Mouse (Mus musculus): ENCODE data around the gene Ift20.

GRCm38 (mm10) chr11:78515549-78516325, 20.4 kb upstream of the Ift20 start:
- peak; percentile 52 for TF ChIP-seq CTCF (IDR thresholded peaks at IDR 0.05)
- no peak for TF ChIP-seq EP300 (IDR thresholded peaks at IDR 0.05; ENCODE audit: insufficient read depth, low read depth, low read length)

Measured in heart, adult 2 months (tissue).